Mouse (Mus musculus): ENCODE data around the gene St7.

Gene St7

GRCm38 (mm10) chr6:17758568-17758967, 65.8 kb downstream of the St7 start:
- DNase-seq (ENCODE audit: extremely low read depth, low read depth, low spot score), result no peak

GRCm38 (mm10) chr6:17763963-17764659, 71.4 kb downstream of the St7 start:
- no peak for DNase-seq (ENCODE audit: extremely low read depth, low read depth, low spot score)

- DNase-seq (ENCODE audit: extremely low read depth, low read depth, low spot score), result no peak
Measured at GRCm38 (mm10) chr6:17764660-17764998, 71.9 kb downstream of the St7 start.

- no peak for DNase-seq (ENCODE audit: extremely low read depth, low read depth, low spot score)
Measured at GRCm38 (mm10) chr6:17769972-17770644, 77.4 kb downstream of the St7 start.

GRCm38 (mm10) chr6:17770645-17771345, 78.1 kb downstream of the St7 start:
- DNase-seq (ENCODE audit: extremely low read depth, low read depth, low spot score), result no peak

- no peak for DNase-seq (ENCODE audit: extremely low read depth, low read depth, low spot score)
Measured at GRCm38 (mm10) chr6:17771456-17771855, 78.7 kb downstream of the St7 start.

GRCm38 (mm10) chr6:17772514-17772913, 79.8 kb downstream of the St7 start:
- DNase-seq (ENCODE audit: extremely low read depth, low read depth, low spot score), result no peak

- DNase-seq (ENCODE audit: extremely low read depth, low read depth, low spot score), result no peak
Measured at GRCm38 (mm10) chr6:17776041-17776440, 83.3 kb downstream of the St7 start.

- no peak for DNase-seq (ENCODE audit: extremely low read depth, low read depth, low spot score)
Measured at GRCm38 (mm10) chr6:17777018-17777799, 84.5 kb downstream of the St7 start.

GRCm38 (mm10) chr6:17778648-17779202, 86.0 kb downstream of the St7 start:
- no peak for DNase-seq (ENCODE audit: extremely low read depth, low read depth, low spot score)

- no peak for DNase-seq (ENCODE audit: extremely low read depth, low read depth, low spot score)
Measured at GRCm38 (mm10) chr6:17783511-17783910, 90.8 kb downstream of the St7 start.

GRCm38 (mm10) chr6:17784523-17784922, 91.8 kb downstream of the St7 start:
- no peak for DNase-seq (ENCODE audit: extremely low read depth, low read depth, low spot score)

- DNase-seq (ENCODE audit: extremely low read depth, low read depth, low spot score), result no peak
Measured at GRCm38 (mm10) chr6:17785248-17785647, 92.5 kb downstream of the St7 start.

GRCm38 (mm10) chr6:17787810-17788209, 95.1 kb downstream of the St7 start:
- DNase-seq (ENCODE audit: extremely low read depth, low read depth, low spot score), result no peak

GRCm38 (mm10) chr6:17790251-17790650, 97.5 kb downstream of the St7 start:
- DNase-seq (ENCODE audit: extremely low read depth, low read depth, low spot score), result no peak

GRCm38 (mm10) chr6:17793471-17793870, 100.7 kb downstream of the St7 start:
- DNase-seq (ENCODE audit: extremely low read depth, low read depth, low spot score), result peak; percentile 81

GRCm38 (mm10) chr6:17797271-17797713, 104.6 kb downstream of the St7 start:
- DNase-seq (ENCODE audit: extremely low read depth, low read depth, low spot score), result no peak

GRCm38 (mm10) chr6:17800694-17801093, 108.0 kb downstream of the St7 start:
- no peak for DNase-seq (ENCODE audit: extremely low read depth, low read depth, low spot score)

- DNase-seq (ENCODE audit: extremely low read depth, low read depth, low spot score), result no peak
Measured at GRCm38 (mm10) chr6:17804468-17804867, 111.7 kb downstream of the St7 start.

GRCm38 (mm10) chr6:17806569-17806968, 113.8 kb downstream of the St7 start:
- no peak for DNase-seq (ENCODE audit: extremely low read depth, low read depth, low spot score)

GRCm38 (mm10) chr6:17811063-17811462, 118.3 kb downstream of the St7 start:
- no peak for DNase-seq (ENCODE audit: extremely low read depth, low read depth, low spot score)
